Mouse (Mus musculus) C2C12 (cell line): ENCODE measurements around the gene Kcnn3. TPM values are rescaled to one million over a fixed set of nuclear protein-coding genes. Genes with fewer than 3 reads are reported as not detected.

Experiments used
- H3K27me3 ChIP-seq: one replicate; pipeline ENCODE4 v1.6.1; 2011; ENCODE audit not compliant: control insufficient read depth, insufficient read depth, insufficient read length
- H3K36me3 ChIP-seq: one replicate; pipeline ENCODE4 v1.6.1; 2011; ENCODE audit not compliant: control insufficient read depth, insufficient read depth
- H3K4me3 ChIP-seq: one replicate; pipeline ENCODE4 v1.5.1; 2011; ENCODE audit warnings: mild to moderate bottlenecking, control low read depth; ENCODE audit not compliant: poor library complexity, insufficient read depth, severe bottlenecking
- H3K79me2 ChIP-seq: one replicate; pipeline ENCODE4 v1.6.1; 2011; ENCODE audit not compliant: control insufficient read depth, insufficient read depth
- H3K79me3 ChIP-seq: one replicate; pipeline ENCODE4 v1.6.1; 2011; ENCODE audit warnings: low read depth, control low read depth
- H3ac ChIP-seq: one replicate; pipeline ENCODE3; 2011; ENCODE audit warnings: low read depth; ENCODE audit not compliant: control insufficient read depth, insufficient read length
- CEBPB ChIP-seq: IDR thresholded peaks from one replicate; pipeline ENCODE4 v1.6.1; 2011; ENCODE audit warnings: low read depth, mild to moderate bottlenecking, control low read depth, moderate library complexity
- CTCF ChIP-seq: IDR thresholded peaks from one replicate; pipeline ENCODE4 v1.5.1; 2011; ENCODE audit not compliant: control insufficient read depth, insufficient read depth, insufficient read length
- FOSL1 ChIP-seq: IDR thresholded peaks from one replicate; pipeline ENCODE4 v1.8.0; 2011; ENCODE audit warnings: mild to moderate bottlenecking, low read length; ENCODE audit not compliant: poor library complexity, insufficient read depth, severe bottlenecking
- MAX ChIP-seq: IDR thresholded peaks from one replicate; pipeline ENCODE4 v1.6.1; 2011; ENCODE audit warnings: mild to moderate bottlenecking, control low read depth
- MYOD1 ChIP-seq: IDR thresholded peaks from one replicate; pipeline ENCODE4 v1.6.1; 2011; ENCODE audit warnings: low read depth; ENCODE audit not compliant: control insufficient read depth, insufficient read length
- MYOG ChIP-seq: IDR thresholded peaks from one replicate; pipeline ENCODE4 v1.6.1; 2011; ENCODE audit not compliant: control insufficient read depth, insufficient read length; ENCODE audit errors: extremely low read depth
- USF1 ChIP-seq: IDR thresholded peaks from one replicate; pipeline ENCODE4 v1.6.1; 2011; ENCODE audit warnings: low read depth, mild to moderate bottlenecking, control low read depth, moderate library complexity
- polyA plus RNA-seq: library from polyadenylated mRNA; unstranded; fragments of >200 nt; fragmentation: generic; extraction: Trizol; gene quantifications from one replicate; pipeline ENCODE4 v1.2.1, GENCODE M21; 2012; ENCODE audit warnings: missing spikeins

Gene Kcnn3
- polyA plus RNA-seq, 1 experiment: 0.01 TPM

DNA sequence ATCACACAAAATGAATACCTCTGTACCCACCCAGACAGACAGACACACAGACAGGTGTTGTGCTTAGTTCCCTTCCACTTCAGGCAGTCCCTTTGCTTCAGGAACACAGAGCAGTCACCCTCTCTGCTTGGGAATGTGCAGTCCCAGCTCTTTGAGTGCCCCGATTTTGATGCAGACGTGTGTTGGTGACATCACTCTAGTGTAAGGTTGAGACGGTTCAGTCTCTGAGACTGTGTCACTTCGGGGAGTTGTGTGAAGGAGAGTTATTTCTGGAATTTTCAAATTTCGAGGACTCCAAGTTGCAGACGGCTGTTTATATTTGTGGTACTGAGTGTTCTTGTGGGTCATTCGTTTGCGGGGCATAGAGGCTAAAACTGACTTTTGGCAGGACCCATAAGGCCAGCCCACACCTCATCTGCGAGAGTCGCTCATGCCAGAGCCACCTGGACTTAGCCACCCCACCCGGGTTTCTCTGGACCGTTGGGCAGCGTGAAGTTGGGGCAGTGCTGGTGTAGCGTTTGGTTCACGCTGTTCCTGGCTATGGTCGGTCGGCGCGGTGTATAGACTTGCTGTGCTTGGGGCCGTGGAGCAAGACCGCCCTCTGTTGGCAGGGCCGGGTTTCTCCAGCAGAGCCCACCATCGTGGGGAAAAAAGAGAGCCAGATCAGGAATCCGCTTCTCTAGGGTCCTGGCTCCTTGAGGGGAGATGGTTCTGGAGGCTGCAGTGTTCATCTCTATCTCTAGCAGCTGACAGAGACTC is 35.0 kb upstream of the Kcnn3 start:
- H3K79me3 ChIP-seq: no peaks in the 10 kb centered on the region
- H3K4me3 ChIP-seq: no peak overlapping the region
- no peak overlapping the region for H3ac ChIP-seq
- H3K27me3 ChIP-seq: peaks cover 24% of the 10 kb centered on the region
- no peak for TF ChIP-seq MAX
- TF ChIP-seq FOSL1: no peak
- TF ChIP-seq CTCF: peak; percentile 93
- TF ChIP-seq MYOG: no peak
- no peak for TF ChIP-seq MYOD1
- no peak for TF ChIP-seq CEBPB
- TF ChIP-seq USF1: no peak
- H3K36me3 ChIP-seq: no peaks in the 10 kb centered on the region
- H3K79me2 ChIP-seq: no peaks in the 10 kb centered on the region

DNA sequence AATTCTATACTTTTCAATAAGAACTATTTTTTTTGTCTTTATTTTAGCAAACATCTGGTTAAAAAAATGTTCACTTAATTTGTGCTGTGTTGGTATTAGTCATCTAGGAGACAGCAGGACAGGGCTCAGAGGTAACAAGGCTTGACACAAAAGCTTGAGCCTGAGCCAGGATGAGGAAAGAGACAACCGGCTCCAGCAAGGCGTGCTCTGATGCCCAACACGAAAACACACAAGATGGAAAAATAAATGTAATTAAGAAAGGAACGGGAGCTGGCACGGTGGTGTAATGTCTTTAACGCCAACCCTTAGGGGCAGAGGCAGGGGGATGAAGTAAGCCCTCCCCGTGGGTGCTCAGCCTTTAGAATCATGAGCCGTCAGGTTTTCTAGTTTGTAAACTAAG is 33.9 kb upstream of the Kcnn3 start:
- TF ChIP-seq CEBPB: no peak
- TF ChIP-seq USF1: no peak
- TF ChIP-seq MAX: no peak
- TF ChIP-seq CTCF: no peak
- TF ChIP-seq MYOD1: no peak
- TF ChIP-seq MYOG: no peak
- no peak for TF ChIP-seq FOSL1
- Histone ChIP-seq H3K27me3 (peaks cover 32% of the 10 kb centered on the region), H3K79me2 (no peaks in the 10 kb centered on the region), H3K4me3 (no peak overlapping the region), H3ac (no peak overlapping the region), H3K36me3 (no peaks in the 10 kb centered on the region), H3K79me3 (no peaks in the 10 kb centered on the region)

DNA sequence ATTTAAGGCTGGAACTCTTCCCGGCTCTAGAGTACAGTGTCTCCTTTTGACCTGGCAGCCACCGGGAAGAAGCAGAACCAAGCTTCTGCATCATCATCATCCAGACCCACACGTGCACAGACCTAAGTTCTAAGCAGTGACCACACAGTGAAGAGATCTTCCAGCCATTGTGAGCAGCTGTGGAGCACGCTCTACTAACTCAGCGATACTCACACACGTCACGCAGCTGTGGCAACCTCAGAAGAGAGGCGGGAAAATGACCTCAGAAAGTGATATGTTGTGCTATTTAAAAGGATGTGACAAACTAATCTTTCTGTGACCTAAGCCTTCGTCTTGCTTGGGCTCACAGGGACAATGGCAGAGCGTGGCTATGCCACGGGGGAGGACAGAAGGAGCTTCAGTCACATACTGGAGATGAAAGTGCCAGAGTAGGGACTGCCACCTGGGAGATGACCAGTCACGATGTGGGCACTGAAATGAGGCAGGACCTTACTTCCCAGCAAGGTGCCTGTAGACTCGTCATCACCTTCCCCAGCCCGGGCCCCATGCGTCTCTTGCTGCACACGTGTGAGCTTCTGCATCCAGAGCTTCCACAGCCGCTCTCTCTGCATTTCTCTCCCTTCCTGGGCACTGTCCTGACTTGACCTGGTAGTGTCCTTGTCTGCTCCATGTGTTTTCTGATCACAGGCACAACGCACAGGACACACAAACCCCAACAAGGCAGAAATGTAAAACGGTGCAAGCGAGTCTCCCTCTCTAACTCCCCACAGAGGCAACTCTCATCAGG is 32.9 kb upstream of the Kcnn3 start:
- no peak for TF ChIP-seq USF1
- no peak for TF ChIP-seq MYOD1
- no peak for TF ChIP-seq CEBPB
- TF ChIP-seq MYOG: no peak
- no peak for TF ChIP-seq CTCF
- no peak for TF ChIP-seq MAX
- TF ChIP-seq FOSL1: no peak
- Histone ChIP-seq H3K36me3 (no peaks in the 10 kb centered on the region), H3ac (no peak overlapping the region), H3K27me3 (peaks cover 37% of the 10 kb centered on the region), H3K4me3 (no peak overlapping the region), H3K79me2 (no peaks in the 10 kb centered on the region), H3K79me3 (no peaks in the 10 kb centered on the region)

DNA sequence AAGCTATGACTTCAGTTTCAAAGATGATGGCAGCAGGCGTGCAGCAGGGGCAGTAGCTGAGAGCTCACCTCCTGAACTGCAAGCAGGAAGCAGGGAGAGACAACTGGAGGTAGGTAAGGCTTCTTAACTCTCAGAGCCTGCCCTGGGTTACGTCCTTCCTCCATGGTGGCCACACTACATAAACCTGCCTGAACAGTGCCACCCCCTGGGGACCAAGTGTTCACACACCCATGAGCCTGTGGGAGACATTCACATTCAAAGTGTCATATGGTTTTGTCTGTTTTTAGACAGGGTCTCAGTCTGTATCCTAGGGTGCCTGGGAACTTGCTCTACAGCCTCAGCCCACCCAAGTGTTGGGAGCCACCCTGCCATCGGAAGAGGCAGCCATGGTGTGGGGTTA is 29.2 kb upstream of the Kcnn3 start:
- H3K36me3 ChIP-seq: no peaks in the 10 kb centered on the region
- H3K27me3 ChIP-seq: peaks cover 58% of the 10 kb centered on the region
- H3K79me3 ChIP-seq: no peaks in the 10 kb centered on the region
- H3K79me2 ChIP-seq: no peaks in the 10 kb centered on the region
- no peak for TF ChIP-seq MAX
- no peak overlapping the region for H3K4me3 ChIP-seq
- H3ac ChIP-seq: no peak overlapping the region

DNA sequence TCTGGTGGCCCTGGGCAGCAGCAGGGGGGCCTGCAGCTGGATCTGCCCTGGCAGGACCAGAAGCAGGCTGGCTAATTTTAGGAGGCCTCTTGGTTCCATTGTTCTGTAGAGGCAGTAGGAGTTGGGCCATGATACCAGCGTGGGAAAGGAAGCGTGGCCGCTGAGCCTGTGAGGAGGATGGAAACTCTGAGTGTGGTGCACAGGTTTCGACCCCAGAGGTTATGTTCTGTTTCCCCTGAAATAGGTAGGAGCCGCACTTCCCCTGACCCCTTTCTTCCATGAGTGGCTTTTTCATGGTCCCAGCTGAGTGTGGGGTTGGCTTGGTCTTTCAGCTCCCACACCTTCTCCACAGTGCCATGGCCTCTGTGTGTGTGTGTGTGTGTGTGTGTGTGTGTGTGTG is 28.4 kb upstream of the Kcnn3 start:
- H3K27me3 ChIP-seq: peaks cover 53% of the 10 kb centered on the region
- H3K79me2 ChIP-seq: no peaks in the 10 kb centered on the region
- H3ac ChIP-seq: no peak overlapping the region
- H3K36me3 ChIP-seq: no peaks in the 10 kb centered on the region
- no peak overlapping the region for H3K4me3 ChIP-seq
- no peaks in the 10 kb centered on the region for H3K79me3 ChIP-seq
- TF ChIP-seq CTCF: no peak
- no peak for TF ChIP-seq MYOG
- TF ChIP-seq MAX: no peak
- no peak for TF ChIP-seq FOSL1
- TF ChIP-seq MYOD1: no peak
- TF ChIP-seq CEBPB: no peak
- TF ChIP-seq USF1: no peak

DNA sequence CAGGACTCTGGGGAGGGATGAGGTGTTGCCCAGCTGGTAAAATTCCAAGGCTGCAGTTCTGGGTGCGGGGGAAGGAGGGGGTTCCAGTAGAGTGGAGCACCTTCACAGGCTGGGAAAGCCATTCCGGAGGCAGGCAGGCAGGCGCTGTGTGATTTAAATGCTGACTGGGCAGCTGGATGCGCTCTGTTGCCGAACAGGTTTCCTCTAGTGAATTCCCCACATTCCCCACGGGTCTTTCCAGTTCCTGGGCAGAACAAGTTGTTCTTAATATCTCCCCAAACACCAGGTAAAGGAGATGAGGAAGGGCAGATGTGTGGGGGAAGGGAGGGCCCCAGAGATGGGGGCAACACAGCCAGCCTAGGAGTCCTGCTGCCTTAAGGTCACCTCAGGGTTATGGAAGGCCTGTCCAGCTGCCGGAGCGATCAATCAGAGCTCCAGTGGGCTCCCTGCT is 27.2 kb upstream of the Kcnn3 start:
- Histone ChIP-seq H3K79me2 (no peaks in the 10 kb centered on the region), H3K27me3 (peaks cover 43% of the 10 kb centered on the region), H3K36me3 (no peaks in the 10 kb centered on the region), H3K79me3 (no peaks in the 10 kb centered on the region), H3K4me3 (no peak overlapping the region), H3ac (no peak overlapping the region)
- no peak for TF ChIP-seq USF1
- no peak for TF ChIP-seq FOSL1
- no peak for TF ChIP-seq CEBPB
- TF ChIP-seq CTCF: no peak
- TF ChIP-seq MYOG: no peak
- TF ChIP-seq MYOD1: no peak
- TF ChIP-seq MAX: no peak
